Mouse (Mus musculus) cortical plate, adult 2 months (tissue): ENCODE data around the gene Iqgap1. TPM values are rescaled to one million over a fixed set of nuclear protein-coding genes. Genes with fewer than 3 reads are reported as not detected.
"Not testable (repeated sequence)": the region's sequence is repeated elsewhere in the genome, so short reads cannot be mapped to it uniquely, and the experiment has no call there.

Experiments used
- H3K27ac ChIP-seq: fragments of 200-500 bp; 2 replicates; pipeline ENCODE4 v1.5.1; 2012; ENCODE audit warnings: low read length, control low read depth, inconsistent platforms; ENCODE audit not compliant: insufficient read depth
- H3K4me1 ChIP-seq: fragments of 200-500 bp; 2 replicates; pipeline ENCODE4 v1.6.1; 2011; ENCODE audit warnings: low read length; ENCODE audit not compliant: control insufficient read depth, insufficient read depth
- H3K4me3 ChIP-seq: fragments of 200-500 bp; 2 replicates; pipeline ENCODE4 v1.5.1; 2011; ENCODE audit warnings: mild to moderate bottlenecking, low read length, control low read depth; ENCODE audit not compliant: insufficient read depth
- CTCF ChIP-seq: fragments of 200-500 bp; IDR thresholded peaks from 2 replicates; pipeline ENCODE4 v1.5.1; 2011; ENCODE audit warnings: mild to moderate bottlenecking, control low read depth, low read length; ENCODE audit not compliant: insufficient read depth; ENCODE audit errors: extremely low read depth
- POLR2A ChIP-seq: fragments of 200-500 bp; IDR thresholded peaks from 2 replicates; pipeline ENCODE4 v1.6.1; 2011; ENCODE audit warnings: mild to moderate bottlenecking, low read length, control low read depth; ENCODE audit not compliant: insufficient read depth; ENCODE audit errors: extremely low read depth
- polyA plus RNA-seq: library from polyadenylated mRNA; depleted of rRNA; stranded (reverse); fragments of >200 nt; gene quantifications from 2 replicates; pipeline ENCODE4 v1.2.3, GENCODE M21; 2012

Iqgap1 gene
- polyA plus RNA-seq, 1 experiment: 18.9 TPM

- TF ChIP-seq POLR2A (no peak), CTCF (no peak)
- H3K27ac ChIP-seq: no peak overlapping the region
- H3K4me3 ChIP-seq: no peak overlapping the region
- no peaks in the 10 kb centered on the region for H3K4me1 ChIP-seq
Observed at GRCm38 (mm10) chr7:80754086-80754485, 71.7 kb downstream of the Iqgap1 start.

DNA sequence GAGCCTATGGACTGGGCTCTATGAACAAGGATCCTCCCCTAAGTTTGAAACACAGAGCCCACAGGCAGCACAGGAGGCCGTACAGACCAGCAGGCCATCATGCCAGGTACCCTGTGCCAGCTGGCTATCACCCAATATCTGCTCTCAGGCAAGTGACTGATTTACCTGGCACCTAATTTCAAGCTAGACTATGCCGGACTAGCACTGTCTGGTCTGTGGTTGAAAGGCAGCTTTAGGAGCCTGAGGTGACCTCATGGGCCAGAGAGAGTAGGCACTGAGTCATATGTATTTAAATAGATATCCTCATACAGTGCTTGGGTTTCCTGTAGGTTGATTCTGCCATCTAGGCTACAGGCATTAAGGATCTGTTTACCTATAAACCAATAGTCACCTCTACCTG is 72.2 kb downstream of the Iqgap1 start:
- H3K4me3 ChIP-seq: no peak overlapping the region
- TF ChIP-seq POLR2A: no peak
- no peak for TF ChIP-seq CTCF
- H3K27ac ChIP-seq: no peak overlapping the region
- H3K4me1 ChIP-seq: no peaks in the 10 kb centered on the region

GRCm38 (mm10) chr7:80749624-80750023 is 76.2 kb downstream of the Iqgap1 start:
- no peak for TF ChIP-seq CTCF
- TF ChIP-seq POLR2A: no peak
- Histone ChIP-seq H3K4me3 (no peak overlapping the region), H3K27ac (no peak overlapping the region), H3K4me1 (no peaks in the 10 kb centered on the region; the same call in 1 of the 2 replicates)

DNA sequence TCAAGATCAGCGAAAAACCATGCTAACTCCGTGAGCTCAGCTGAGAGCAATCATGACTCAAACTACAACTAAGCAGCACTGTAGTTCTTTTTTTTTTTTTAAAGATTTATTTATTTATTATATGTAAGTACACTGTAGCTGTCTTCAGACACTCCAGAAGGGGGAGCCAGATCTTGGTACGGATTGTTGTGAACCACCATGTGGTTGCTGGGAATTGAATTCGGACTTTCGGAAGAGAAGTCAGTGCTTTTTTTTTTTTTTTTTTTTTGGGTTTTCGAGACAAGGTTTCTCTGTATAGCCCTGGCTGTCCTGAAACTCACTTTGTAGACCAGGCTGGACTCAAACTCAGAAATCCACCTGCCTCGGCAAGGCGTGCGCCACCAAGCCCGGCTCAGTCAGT is 76.7 kb downstream of the Iqgap1 start:
- not testable (repeated sequence) for H3K4me1 ChIP-seq, H3K4me3 ChIP-seq, H3K27ac ChIP-seq

- TF ChIP-seq POLR2A (no peak), CTCF (no peak)
- no peak overlapping the region for H3K4me3 ChIP-seq
- no peaks in the 10 kb centered on the region; the same call in 1 of the 2 replicates for H3K4me1 ChIP-seq
- H3K27ac ChIP-seq: no peak overlapping the region
Observed at GRCm38 (mm10) chr7:80747371-80747770, 78.4 kb downstream of the Iqgap1 start.

DNA sequence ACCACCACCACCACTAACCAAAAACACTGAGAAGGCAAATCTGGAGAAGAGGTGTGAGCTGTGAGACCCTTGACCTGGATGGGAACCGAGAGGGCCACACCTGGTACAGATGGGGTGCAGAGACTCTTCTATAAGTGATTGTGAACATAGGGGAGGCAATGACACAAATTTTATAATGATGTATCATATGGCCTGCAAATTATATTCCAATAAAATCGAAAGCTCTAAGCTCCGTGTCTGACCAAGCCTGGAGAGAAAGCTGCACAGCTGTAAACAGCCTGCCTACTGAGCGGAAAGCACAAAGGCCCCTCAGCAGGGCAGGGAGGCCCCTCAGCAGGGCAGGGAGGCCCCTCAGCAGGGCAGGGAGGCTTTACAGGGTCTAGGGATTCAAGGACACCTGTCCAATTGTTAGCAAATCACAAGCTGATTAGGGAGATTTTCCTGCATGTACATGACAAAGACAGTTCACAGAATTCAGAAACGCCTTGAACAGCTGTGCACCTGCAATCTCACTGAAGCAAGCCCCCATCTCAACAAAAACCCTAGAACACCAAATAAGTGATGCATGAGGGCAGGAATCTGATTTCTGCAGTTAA is 79.5 kb downstream of the Iqgap1 start:
- TF ChIP-seq POLR2A (no peak), CTCF (no peak)
- no peak overlapping the region for H3K27ac ChIP-seq
- H3K4me3 ChIP-seq: no peak overlapping the region
- no peaks in the 10 kb centered on the region; the same call in 1 of the 2 replicates for H3K4me1 ChIP-seq

- no peak overlapping the region for H3K27ac ChIP-seq
- no peak overlapping the region for H3K4me3 ChIP-seq
- TF ChIP-seq CTCF (no peak), POLR2A (no peak)
- no peaks in the 10 kb centered on the region; the same call in 1 of the 2 replicates for H3K4me1 ChIP-seq
Observed at GRCm38 (mm10) chr7:80745746-80746145, 80.0 kb downstream of the Iqgap1 start.

DNA sequence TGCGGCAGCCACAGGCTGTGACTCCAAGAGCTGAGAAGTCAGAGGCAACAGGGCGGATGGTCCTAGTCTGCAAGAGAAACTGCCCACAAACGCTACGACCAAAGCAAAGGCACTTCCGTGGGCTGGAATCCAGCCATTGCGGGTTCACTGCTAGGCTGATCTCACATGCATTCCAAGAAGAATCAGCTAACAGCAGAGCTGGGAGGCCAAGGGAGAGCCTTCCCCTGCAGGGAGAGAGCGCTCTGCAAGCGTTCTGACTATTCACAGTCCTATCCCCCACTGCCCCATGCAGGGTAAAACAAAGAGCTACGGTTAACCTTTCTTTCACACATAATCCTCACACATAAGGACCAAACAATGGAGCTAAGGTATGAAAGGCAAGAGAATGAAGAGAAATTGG is 80.5 kb downstream of the Iqgap1 start:
- Histone ChIP-seq H3K4me1 (no peaks in the 10 kb centered on the region; the same call in 1 of the 2 replicates), H3K27ac (no peak overlapping the region), H3K4me3 (no peak overlapping the region)
- TF ChIP-seq CTCF: no peak
- no peak for TF ChIP-seq POLR2A

DNA sequence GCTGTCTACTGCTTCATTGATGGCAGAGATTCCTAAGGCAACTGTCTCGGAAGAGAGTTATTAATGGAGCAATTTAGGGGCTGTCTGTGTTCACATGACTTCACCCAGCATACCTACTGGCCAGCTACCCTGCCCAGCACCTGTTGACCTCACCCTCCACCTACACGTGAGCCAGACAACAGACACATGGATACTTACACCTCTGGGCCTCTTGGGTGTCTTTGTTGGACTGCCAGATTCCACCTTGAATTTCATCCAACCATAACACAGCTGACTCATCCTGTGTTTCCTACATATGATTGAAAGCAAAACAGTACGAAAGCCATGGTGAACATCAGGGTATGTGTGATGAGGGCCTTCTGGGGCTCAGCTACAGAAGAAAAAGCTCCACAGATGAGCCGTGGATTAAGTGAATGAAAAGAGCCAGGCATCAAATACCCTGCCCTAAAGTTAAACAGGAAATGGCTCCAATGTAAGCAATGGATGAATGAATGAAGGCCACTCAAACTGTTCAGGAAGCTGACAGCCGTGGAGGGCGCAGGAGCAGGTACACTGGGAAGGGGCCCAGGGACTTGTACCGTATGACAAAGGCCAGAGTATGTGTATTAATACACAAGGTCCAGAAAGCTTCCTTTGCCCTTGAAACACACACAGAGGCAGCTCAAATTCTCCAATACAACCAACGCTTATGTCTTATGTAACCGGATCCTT is 81.7 kb downstream of the Iqgap1 start:
- no peak overlapping the region for H3K4me3 ChIP-seq
- no peaks in the 10 kb centered on the region; the same call in 1 of the 2 replicates for H3K4me1 ChIP-seq
- no peak overlapping the region for H3K27ac ChIP-seq
- no peak for TF ChIP-seq POLR2A
- no peak for TF ChIP-seq CTCF

GRCm38 (mm10) chr7:80742671-80743070 is 83.1 kb downstream of the Iqgap1 start:
- Histone ChIP-seq H3K4me1 (no peaks in the 10 kb centered on the region; the same call in 1 of the 2 replicates), H3K27ac (no peak overlapping the region), H3K4me3 (no peak overlapping the region)
- TF ChIP-seq POLR2A: no peak
- no peak for TF ChIP-seq CTCF
